Mouse (Mus musculus) sigmoid colon, adult 10 weeks (tissue): ENCODE measurements around the gene Gm45521. TPM values are rescaled to one million over a fixed set of nuclear protein-coding genes. Genes with fewer than 3 reads are reported as not detected.

Source experiments
- polyA plus RNA-seq: library from polyadenylated mRNA; stranded (reverse); fragments of 350-450 nt; fragmentation: Illumina TruSeq; extraction: RNeasy Lipid Tissue Mini Kit (QIAGEN cat#74804); gene quantifications from one replicate; pipeline ENCODE4 v1.2.3, GENCODE M21; 2014; ENCODE audit warnings: low read depth, low replicate concordance

The Gm45521 gene
- not detected for polyA plus RNA-seq

DNA sequence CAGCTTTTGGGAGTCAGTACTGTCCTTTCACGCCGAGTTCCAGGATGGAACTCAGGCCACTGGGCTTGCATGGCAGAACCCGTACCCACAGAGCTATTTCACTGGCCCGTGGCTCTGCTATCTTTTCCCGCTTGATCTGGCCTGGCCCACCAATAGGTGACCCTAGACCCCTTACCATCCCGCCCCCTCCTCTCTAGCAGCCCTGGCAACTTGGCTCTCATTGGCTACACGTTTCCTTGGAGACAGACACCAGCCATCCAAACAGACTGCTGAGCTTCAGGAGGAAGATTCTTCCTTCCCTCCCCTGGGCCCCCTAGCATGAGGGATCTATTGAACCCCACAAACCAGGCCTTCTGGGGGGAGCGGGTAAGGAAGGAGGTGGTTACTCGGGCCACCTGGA is at the start of gene Gm45521:
Gene Gm45521 (plus strand): TSS at position 240 of the 400 bp plus-strand sequence.

DNA sequence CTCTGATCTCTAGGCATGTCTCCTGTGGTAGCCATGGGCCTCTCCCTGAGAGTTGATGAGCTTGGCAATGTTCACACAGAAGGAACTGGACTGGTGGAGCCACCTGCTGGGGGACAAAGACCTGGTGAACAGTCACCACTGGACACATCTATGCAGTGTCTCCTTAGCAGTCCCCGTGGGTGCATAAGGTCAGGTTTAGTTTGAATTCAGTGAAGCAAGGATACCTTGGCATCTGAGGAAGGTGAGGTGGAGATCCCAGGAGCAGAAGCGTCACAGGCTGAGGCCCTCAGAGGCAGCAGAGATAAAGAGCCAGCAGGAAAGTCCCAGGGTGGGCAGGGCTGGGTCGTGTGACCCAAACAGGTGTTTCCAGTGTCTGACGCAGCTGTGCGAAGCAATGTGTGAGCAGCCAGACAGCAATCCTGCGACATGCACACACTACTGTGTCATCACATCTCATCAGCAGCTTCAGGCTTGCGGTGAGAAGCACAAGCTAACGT is 37.2 kb downstream of the Gm45521 start, which contains the start of gene Dnase1l3:
Gene Dnase1l3 (minus strand): TSS at position 303 of the 497 bp plus-strand sequence.

GRCm38 (mm10) chr14:8002432-8003092 is 45.5 kb downstream of the Gm45521 start, which contains the start of gene Abhd6:
TSS of gene Abhd6 (plus strand) at chr14:8002902.

Other genes starting within 250 kb of the Gm45521 start
- not detected for gene Gm26661, start 165.7 kb upstream of the Gm45521 start, polyA plus RNA-seq
- gene Flnb, start 139.3 kb upstream of the Gm45521 start, polyA plus RNA-seq = 12.6 TPM
- gene Dnase1l3, start 37.3 kb downstream of the Gm45521 start, polyA plus RNA-seq = 2.2 TPM
- 13.3 TPM for gene Abhd6, start 45.6 kb downstream of the Gm45521 start, polyA plus RNA-seq
- 39.5 TPM for gene Rpp14, start 123.1 kb downstream of the Gm45521 start, polyA plus RNA-seq
- 60.5 TPM for gene Pxk, start 140.9 kb downstream of the Gm45521 start, polyA plus RNA-seq
- 234 TPM for gene Pdhb, start 215.7 kb downstream of the Gm45521 start, polyA plus RNA-seq